Mouse (Mus musculus): ENCODE data around the gene Atp11b. TPM values are rescaled to one million over a fixed set of nuclear protein-coding genes. Genes with fewer than 3 reads are reported as not detected.

Gene Atp11b
- polyA plus RNA-seq (2014; fragmentation: Nextera tagmentation; extraction: Ambion mirVana), result 36.5 and 40.2 TPM in 2 replicates

DNA sequence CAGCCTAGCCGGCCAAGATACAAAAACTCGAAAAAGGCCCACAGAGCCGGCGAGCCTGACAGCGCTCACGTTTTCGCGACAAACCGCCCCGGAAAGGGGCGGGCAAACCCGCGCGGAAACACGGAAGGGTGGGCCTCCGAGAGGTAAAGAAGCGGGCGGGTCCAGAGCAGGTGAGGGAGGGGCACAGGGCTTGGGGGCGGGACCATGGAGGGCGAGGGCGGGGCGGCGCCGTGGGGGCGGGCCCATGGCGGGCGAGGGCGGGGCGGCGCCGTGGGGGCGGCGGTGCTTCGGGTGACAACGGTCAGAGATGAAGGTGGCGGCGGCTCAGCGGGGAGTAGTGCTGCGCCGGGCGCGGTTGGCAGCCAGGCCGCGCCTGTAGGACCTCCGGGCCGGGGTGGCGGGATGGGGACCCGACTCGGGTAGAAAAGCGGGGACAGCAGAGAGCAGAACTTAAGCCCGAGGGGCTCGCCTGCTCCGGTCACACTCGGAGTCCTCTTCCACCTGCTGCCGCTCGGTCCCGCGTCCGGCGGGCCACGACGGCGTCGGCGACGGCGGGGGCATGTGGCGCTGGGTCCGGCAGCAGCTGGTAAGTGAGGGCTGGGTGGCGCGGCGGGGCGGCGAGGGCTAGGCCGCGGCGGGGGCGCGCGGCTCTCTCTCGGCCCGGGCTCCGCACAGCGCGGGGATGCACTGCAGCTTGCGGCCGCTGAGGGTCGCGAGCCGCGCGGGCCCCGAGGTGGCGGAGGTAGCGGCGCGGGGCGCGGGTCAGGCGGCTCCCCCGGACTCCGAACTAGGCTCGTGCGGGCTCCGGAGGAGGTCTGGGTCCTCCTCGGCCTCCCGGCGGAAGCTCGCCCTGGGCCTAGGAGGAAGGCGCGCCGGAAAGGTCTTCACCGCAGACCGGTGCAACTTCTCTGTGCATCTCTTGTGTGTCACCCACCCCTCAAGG is at the start of gene Atp11b:
Gene Atp11b (plus strand): TSS at position 282 of the 943 bp plus-strand sequence.
- ATAC-seq (ENCODE audit: low read depth) (peak; percentile 95), DNase-seq (ENCODE audit: low spot score) (peak; percentile 92)
- Histone ChIP-seq H3K27ac (replicated peaks; ENCODE audit: low read depth, low read length) (peak within 1 kb of the TSS; percentile 92), H3K4me3 (ENCODE audit: low read depth, low read length) (peak within 1 kb of the TSS; percentile 95), H3K4me2 (ENCODE audit: low read depth, low read length) (peak within 1 kb of the TSS; percentile 64), H3K36me3 (ENCODE audit: control insufficient read depth, insufficient read depth, low read length) (no peaks in the 10 kb centered on the region), H3K27me3 (replicated peaks; ENCODE audit: control insufficient read depth, insufficient read depth, low read length) (no peaks in the 10 kb centered on the region), H3K9me3 (ENCODE audit: control insufficient read depth, low read length) (no peaks in the 10 kb centered on the region), H3K9ac (ENCODE audit: low read depth, low read length) (peak within 1 kb of the TSS; percentile 90), H3K4me1 (ENCODE audit: control insufficient read depth, insufficient read depth, low read length) (peaks cover 8% of the 10 kb centered on the region; the same call in 1 of the 2 replicates)
- WGBS, result 0% methylated on average over 18 of the region's 114 CpGs

DNA sequence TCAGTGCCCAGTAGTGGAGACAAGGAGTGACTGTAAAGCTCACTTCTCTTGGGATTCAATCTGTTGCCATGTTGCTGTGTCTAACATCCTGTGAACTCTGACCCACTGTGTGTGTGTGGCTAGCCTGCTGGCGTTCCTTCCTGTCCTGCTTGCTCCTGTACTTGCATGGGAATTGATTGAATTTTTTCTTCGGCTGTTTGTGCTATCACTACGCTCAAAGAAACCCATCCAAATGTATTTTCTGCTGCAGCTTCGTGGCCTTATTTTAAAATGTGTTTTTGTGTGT is 49.6 kb upstream of the Atp11b start:
- Histone ChIP-seq H3K4me2 (ENCODE audit: low read depth, low read length) (no peak overlapping the region), H3K9ac (ENCODE audit: low read depth, low read length) (no peak overlapping the region), H3K27ac (replicated peaks; ENCODE audit: low read depth, low read length) (no peak overlapping the region), H3K4me3 (ENCODE audit: low read depth, low read length) (no peak overlapping the region), H3K36me3 (ENCODE audit: control insufficient read depth, insufficient read depth, low read length) (no peaks in the 10 kb centered on the region), H3K9me3 (ENCODE audit: control insufficient read depth, low read length) (no peaks in the 10 kb centered on the region), H3K27me3 (replicated peaks; ENCODE audit: control insufficient read depth, insufficient read depth, low read length) (no peaks in the 10 kb centered on the region), H3K4me1 (ENCODE audit: control insufficient read depth, insufficient read depth, low read length) (no peaks in the 10 kb centered on the region)
- 60% methylated on average over 4 of the region's 4 CpGs for WGBS
- ATAC-seq (ENCODE audit: low read depth) (no peak), DNase-seq (ENCODE audit: low spot score) (no peak)

DNA sequence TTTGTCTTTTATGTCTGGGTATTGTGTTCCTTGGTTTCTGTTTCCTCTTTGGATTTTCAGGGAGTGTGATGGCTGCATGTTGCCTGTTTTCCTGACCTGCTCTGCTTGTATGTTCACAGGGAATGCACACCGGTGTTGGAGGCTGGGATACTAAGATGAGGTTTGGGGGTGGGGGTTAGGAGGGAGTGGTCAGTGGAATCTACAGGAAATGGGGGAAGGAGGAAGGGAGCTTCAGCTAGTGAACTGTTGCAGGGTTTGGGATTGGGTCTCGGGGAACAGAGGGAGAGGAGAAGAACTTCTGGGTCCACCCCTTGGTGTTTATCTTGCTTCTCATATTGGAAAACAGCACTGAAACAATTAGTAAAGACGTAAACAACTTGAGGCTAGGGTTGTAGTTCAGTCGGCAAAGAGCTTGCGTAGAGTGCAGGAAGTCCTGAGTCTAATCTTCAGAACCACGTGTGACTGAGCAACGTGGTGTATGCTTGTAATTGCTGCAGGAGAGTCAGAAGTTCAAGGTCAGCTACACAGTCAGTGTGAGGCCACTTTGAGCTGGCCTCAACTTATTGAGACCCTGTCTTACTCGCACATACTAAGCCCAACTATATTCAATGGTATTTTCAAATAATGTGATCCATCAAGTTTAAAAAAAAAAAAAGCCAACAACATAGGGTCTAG is 34.2 kb upstream of the Atp11b start:
- DNase-seq (ENCODE audit: low spot score) (no peak), ATAC-seq (ENCODE audit: low read depth) (no peak)
- H3K4me3 ChIP-seq (ENCODE audit: low read depth, low read length), result no peak overlapping the region
- 73% methylated on average over 8 of the region's 8 CpGs for WGBS
- no peaks in the 10 kb centered on the region for H3K4me1 ChIP-seq (ENCODE audit: control insufficient read depth, insufficient read depth, low read length)
- no peaks in the 10 kb centered on the region for H3K27me3 ChIP-seq (replicated peaks; ENCODE audit: control insufficient read depth, insufficient read depth, low read length)
- H3K9me3 ChIP-seq (ENCODE audit: control insufficient read depth, low read length), result no peaks in the 10 kb centered on the region
- no peak overlapping the region for H3K9ac ChIP-seq (ENCODE audit: low read depth, low read length)
- no peak overlapping the region for H3K4me2 ChIP-seq (ENCODE audit: low read depth, low read length)
- no peaks in the 10 kb centered on the region for H3K36me3 ChIP-seq (ENCODE audit: control insufficient read depth, insufficient read depth, low read length)
- no peak overlapping the region for H3K27ac ChIP-seq (replicated peaks; ENCODE audit: low read depth, low read length)

DNA sequence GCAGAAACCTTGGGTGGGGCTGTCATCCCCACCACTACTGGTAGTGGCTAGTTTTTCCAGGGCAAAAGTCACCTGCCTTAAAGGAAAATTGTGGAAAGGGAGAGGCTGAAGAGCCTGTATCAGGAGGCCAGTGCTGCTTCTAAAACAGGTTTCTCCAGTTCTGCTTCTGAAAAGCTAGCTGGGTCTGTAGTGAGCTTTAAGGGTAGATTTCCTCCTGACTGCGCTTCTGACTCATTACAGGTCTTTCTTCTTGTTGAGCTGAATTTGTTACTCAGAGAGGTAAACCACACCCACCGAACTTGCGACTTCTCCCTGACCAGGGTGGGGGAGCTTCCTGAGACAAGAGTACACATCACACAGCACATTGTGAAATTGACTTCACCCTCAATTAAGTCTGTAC is 33.1 kb upstream of the Atp11b start:
- H3K4me2 ChIP-seq (ENCODE audit: low read depth, low read length), result no peak overlapping the region

DNA sequence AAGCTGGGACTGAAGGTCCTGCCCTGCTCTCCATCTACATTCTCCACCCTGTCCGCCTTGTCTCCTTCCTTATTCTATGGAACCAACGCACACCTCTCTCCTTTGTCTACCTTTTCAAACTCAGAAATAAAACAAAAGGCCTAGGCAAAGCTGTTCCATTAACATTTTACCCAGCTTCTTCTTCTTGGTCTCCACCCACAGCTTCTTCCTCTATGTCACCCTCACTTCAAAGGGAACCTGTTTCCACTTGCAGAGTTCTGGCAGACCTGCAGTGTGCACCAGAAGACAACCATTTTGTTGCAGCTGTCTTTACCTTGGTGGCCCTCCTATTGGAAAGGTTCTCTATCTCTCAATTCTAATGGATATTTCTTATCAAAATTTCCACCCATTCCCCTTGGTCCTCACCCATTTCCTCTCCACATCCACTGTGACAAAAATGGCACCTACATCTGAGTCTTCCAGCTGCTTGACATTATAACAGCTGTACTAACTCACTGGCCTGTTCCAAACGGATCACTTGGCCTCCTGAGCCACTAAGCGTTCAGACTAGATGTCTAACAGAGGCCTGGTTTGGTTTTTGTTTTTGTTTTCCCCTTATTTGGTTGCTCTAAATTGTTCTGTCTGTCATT is 32.0 kb upstream of the Atp11b start:
- ATAC-seq (ENCODE audit: low read depth) (no peak), DNase-seq (ENCODE audit: low spot score) (no peak)
- WGBS, result 75% methylated on average over 4 of the region's 4 CpGs
- Histone ChIP-seq H3K4me1 (ENCODE audit: control insufficient read depth, insufficient read depth, low read length) (no peaks in the 10 kb centered on the region), H3K27ac (replicated peaks; ENCODE audit: low read depth, low read length) (no peak overlapping the region), H3K9me3 (ENCODE audit: control insufficient read depth, low read length) (no peaks in the 10 kb centered on the region), H3K4me2 (ENCODE audit: low read depth, low read length) (no peak overlapping the region), H3K9ac (ENCODE audit: low read depth, low read length) (no peak overlapping the region), H3K4me3 (ENCODE audit: low read depth, low read length) (no peak overlapping the region), H3K36me3 (ENCODE audit: control insufficient read depth, insufficient read depth, low read length) (no peaks in the 10 kb centered on the region), H3K27me3 (replicated peaks; ENCODE audit: control insufficient read depth, insufficient read depth, low read length) (no peaks in the 10 kb centered on the region)

More for the DNA sequence above, 33.1 kb upstream of the Atp11b start:
- ATAC-seq (ENCODE audit: low read depth) (peak; percentile 88), DNase-seq (ENCODE audit: low spot score) (peak; percentile 85)
- Histone ChIP-seq H3K9ac (ENCODE audit: low read depth, low read length) (no peak overlapping the region), H3K36me3 (ENCODE audit: control insufficient read depth, insufficient read depth, low read length) (no peaks in the 10 kb centered on the region), H3K9me3 (ENCODE audit: control insufficient read depth, low read length) (no peaks in the 10 kb centered on the region), H3K4me3 (ENCODE audit: low read depth, low read length) (no peak overlapping the region), H3K4me1 (ENCODE audit: control insufficient read depth, insufficient read depth, low read length) (no peaks in the 10 kb centered on the region), H3K27me3 (replicated peaks; ENCODE audit: control insufficient read depth, insufficient read depth, low read length) (no peaks in the 10 kb centered on the region), H3K27ac (replicated peaks; ENCODE audit: low read depth, low read length) (peak overlapping the region; percentile 13; the same call in 1 of the 2 replicates)
- WGBS, result 67% methylated on average over 3 of the region's 3 CpGs

DNA sequence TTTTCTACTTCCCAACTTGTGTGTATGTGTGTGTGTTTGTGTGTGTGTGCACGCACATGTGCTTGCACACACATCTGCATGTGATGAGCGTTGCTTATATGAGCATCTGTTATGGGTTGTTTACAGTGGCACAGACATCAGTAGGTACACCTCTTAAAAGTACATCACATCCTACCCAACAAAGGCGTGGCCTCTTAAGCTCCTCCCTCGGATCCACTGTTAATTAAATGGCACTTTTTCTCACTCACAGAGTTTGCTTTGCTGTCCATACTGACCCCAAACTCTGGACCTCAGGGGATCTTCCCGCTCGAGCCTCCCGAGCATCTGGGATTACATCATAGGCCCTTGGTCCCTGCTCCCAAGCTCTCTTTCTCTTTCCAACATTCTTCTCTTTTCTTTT is 31.1 kb upstream of the Atp11b start:
- no peak for ATAC-seq (ENCODE audit: low read depth)

DNA sequence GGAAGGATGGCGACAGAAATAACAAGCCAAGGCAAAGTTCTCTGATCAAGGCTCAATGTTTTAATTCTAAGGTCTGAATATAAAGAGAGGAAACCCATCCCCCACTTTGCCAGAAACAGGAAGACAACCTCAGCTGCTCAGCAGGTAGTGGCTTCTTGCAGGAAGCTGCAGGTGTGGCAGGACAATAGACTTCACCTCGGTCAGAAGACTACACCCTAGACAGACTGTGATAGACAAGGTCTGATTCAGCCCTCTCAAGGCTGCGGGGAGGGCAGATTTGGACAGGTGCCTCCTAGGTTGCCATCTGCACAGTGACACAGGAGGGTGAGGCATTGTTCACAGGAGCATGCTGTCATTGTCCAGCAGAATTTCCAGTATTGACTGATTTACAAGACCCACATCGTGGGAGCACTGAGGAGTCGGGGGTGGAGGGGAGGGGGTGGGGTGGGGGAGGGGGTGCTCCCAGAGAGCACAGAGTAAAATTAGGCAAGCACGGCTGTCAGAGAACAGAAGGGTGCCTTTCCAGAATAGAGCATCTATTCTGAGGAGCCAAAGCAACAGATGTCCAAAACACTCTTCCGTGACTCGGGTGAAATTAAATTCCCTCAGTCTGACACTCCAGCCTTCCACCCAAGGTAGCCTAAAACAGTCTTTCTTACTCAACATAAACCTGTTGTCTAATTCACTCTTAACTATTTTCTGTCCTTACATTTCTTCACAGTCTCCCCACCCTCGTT is 30.2 kb upstream of the Atp11b start:
- 57% methylated on average over 9 of the region's 9 CpGs for WGBS
- Histone ChIP-seq H3K36me3 (ENCODE audit: control insufficient read depth, insufficient read depth, low read length) (no peaks in the 10 kb centered on the region), H3K4me2 (ENCODE audit: low read depth, low read length) (no peak overlapping the region), H3K27ac (replicated peaks; ENCODE audit: low read depth, low read length) (no peak overlapping the region), H3K27me3 (replicated peaks; ENCODE audit: control insufficient read depth, insufficient read depth, low read length) (no peaks in the 10 kb centered on the region), H3K4me3 (ENCODE audit: low read depth, low read length) (no peak overlapping the region), H3K9me3 (ENCODE audit: control insufficient read depth, low read length) (no peaks in the 10 kb centered on the region), H3K9ac (ENCODE audit: low read depth, low read length) (no peak overlapping the region), H3K4me1 (ENCODE audit: control insufficient read depth, insufficient read depth, low read length) (no peaks in the 10 kb centered on the region)
- no peak; the same call in 1 of the 2 replicates for ATAC-seq (ENCODE audit: low read depth)
- DNase-seq (ENCODE audit: low spot score), result no peak

More for the DNA sequence above, 31.1 kb upstream of the Atp11b start:
- H3K4me2 ChIP-seq (ENCODE audit: low read depth, low read length), result no peak overlapping the region
- no peak overlapping the region for H3K27ac ChIP-seq (replicated peaks; ENCODE audit: low read depth, low read length)
- H3K36me3 ChIP-seq (ENCODE audit: control insufficient read depth, insufficient read depth, low read length), result no peaks in the 10 kb centered on the region
- no peak for DNase-seq (ENCODE audit: low spot score)
- H3K9me3 ChIP-seq (ENCODE audit: control insufficient read depth, low read length), result no peaks in the 10 kb centered on the region
- no peak overlapping the region for H3K9ac ChIP-seq (ENCODE audit: low read depth, low read length)
- no peaks in the 10 kb centered on the region for H3K27me3 ChIP-seq (replicated peaks; ENCODE audit: control insufficient read depth, insufficient read depth, low read length)
- 84% methylated on average over 7 of the region's 7 CpGs for WGBS
- no peak overlapping the region for H3K4me3 ChIP-seq (ENCODE audit: low read depth, low read length)
- no peaks in the 10 kb centered on the region for H3K4me1 ChIP-seq (ENCODE audit: control insufficient read depth, insufficient read depth, low read length)

DNA sequence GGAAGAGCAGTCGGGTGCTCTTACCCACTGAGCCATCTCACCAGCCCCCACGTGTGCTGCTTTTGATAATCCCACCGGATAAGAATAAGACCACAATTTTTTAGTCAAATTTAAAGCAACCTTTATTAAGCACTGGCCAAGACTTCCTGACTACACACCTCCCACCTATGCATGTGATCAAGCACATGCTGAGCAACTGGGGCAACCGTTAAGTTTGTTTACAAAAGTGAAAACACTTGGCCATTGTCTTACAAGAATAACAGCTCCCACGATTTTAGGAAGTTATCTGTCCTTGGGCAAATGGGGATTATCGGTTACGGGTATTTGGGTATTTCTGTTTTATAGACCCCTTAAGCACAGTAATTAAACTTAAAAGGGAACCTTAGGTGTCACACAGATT is 28.8 kb upstream of the Atp11b start:
- H3K9me3 ChIP-seq (ENCODE audit: control insufficient read depth, low read length), result no peaks in the 10 kb centered on the region
- no peaks in the 10 kb centered on the region for H3K4me1 ChIP-seq (ENCODE audit: control insufficient read depth, insufficient read depth, low read length)
- no peaks in the 10 kb centered on the region for H3K36me3 ChIP-seq (ENCODE audit: control insufficient read depth, insufficient read depth, low read length)
- H3K9ac ChIP-seq (ENCODE audit: low read depth, low read length), result no peak overlapping the region
- H3K4me3 ChIP-seq (ENCODE audit: low read depth, low read length), result no peak overlapping the region
- H3K27ac ChIP-seq (replicated peaks; ENCODE audit: low read depth, low read length), result no peak overlapping the region
- DNase-seq (ENCODE audit: low spot score) (no peak), ATAC-seq (ENCODE audit: low read depth) (no peak)
- no peaks in the 10 kb centered on the region for H3K27me3 ChIP-seq (replicated peaks; ENCODE audit: control insufficient read depth, insufficient read depth, low read length)
- H3K4me2 ChIP-seq (ENCODE audit: low read depth, low read length), result no peak overlapping the region
- WGBS, result 41% methylated on average over 7 of the region's 7 CpGs

Data from embryonic facial prominence, embryonic 14.5 days (tissue).